Mouse (Mus musculus): Measurements from ENCODE around the gene Klk12. TPM values are rescaled to one million over a fixed set of nuclear protein-coding genes. Genes with fewer than 3 reads are reported as not detected.
A peak's percentile ranks its signal among the peaks of the same experiment; 100 is the strongest.

The Klk12 gene
- not detected for total RNA-seq (2021)

- no peak for DNase-seq (ENCODE audit: low spot score)
- intact Hi-C loops (cut with DNase I): no loop called here
Observed at GRCm38 (mm10) chr7:43768597-43768996, at the start of gene Klk12. TSS of gene Klk12 (plus strand) at chr7:43768897.

- intact Hi-C loops (cut with DNase I): loop anchor here (5.0 kb wide), 1 partner anchor 65 kb away; no protein-coding TSS in a partner anchor
- DNase-seq (ENCODE audit: low spot score): peak; percentile 7
Observed at GRCm38 (mm10) chr7:43747788-43748187, 20.9 kb upstream of the Klk12 start.

- intact Hi-C loops (cut with DNase I): no loop called here
- no peak for DNase-seq (ENCODE audit: low spot score)
Observed at GRCm38 (mm10) chr7:43752806-43753205, 15.9 kb upstream of the Klk12 start.

GRCm38 (mm10) chr7:43766484-43766883 lies 2.2 kb upstream of the Klk12 start:
- intact Hi-C loops (cut with DNase I): no loop called here
- no peak for DNase-seq (ENCODE audit: low spot score)

GRCm38 (mm10) chr7:43769636-43770035 lies 939 bp downstream of the Klk12 start:
- intact Hi-C loops (cut with DNase I): no loop called here
- DNase-seq (ENCODE audit: low spot score): no peak

- intact Hi-C loops (cut with DNase I): no loop called here
- DNase-seq (ENCODE audit: low spot score): no peak
Observed at GRCm38 (mm10) chr7:43770701-43771100, 2.0 kb downstream of the Klk12 start.

GRCm38 (mm10) chr7:43771916-43772315 lies 3.2 kb downstream of the Klk12 start:
- DNase-seq (ENCODE audit: low spot score): no peak
- intact Hi-C loops (cut with DNase I): no loop called here

- no peak for DNase-seq (ENCODE audit: low spot score)
- intact Hi-C loops (cut with DNase I): no loop called here
Observed at GRCm38 (mm10) chr7:43772901-43773300, 4.2 kb downstream of the Klk12 start.

- intact Hi-C loops (cut with DNase I): no loop called here
Observed at GRCm38 (mm10) chr7:43774364-43774763, 5.7 kb downstream of the Klk12 start, which contains the start of gene Klk11. TSS of gene Klk11 (plus strand) at chr7:43774604.

GRCm38 (mm10) chr7:43774802-43775201 lies 6.1 kb downstream of the Klk12 start:
- DNase-seq (ENCODE audit: low spot score): no peak
- intact Hi-C loops (cut with DNase I): no loop called here

More at GRCm38 (mm10) chr7:43774364-43774763, 5.7 kb downstream of the Klk12 start, which contains the start of gene Klk11:
- DNase-seq (ENCODE audit: low spot score): no peak

- DNase-seq (ENCODE audit: low spot score): no peak
- intact Hi-C loops (cut with DNase I): no loop called here
Observed at GRCm38 (mm10) chr7:43775311-43776057, 6.8 kb downstream of the Klk12 start.

- intact Hi-C loops (cut with DNase I): no loop called here
- DNase-seq (ENCODE audit: low spot score): no peak
Observed at GRCm38 (mm10) chr7:43776506-43776905, 7.8 kb downstream of the Klk12 start.

- no peak for DNase-seq (ENCODE audit: low spot score)
Observed at GRCm38 (mm10) chr7:43777423-43777822, 8.7 kb downstream of the Klk12 start.

GRCm38 (mm10) chr7:43778176-43778970 lies 9.7 kb downstream of the Klk12 start:
- DNase-seq (ENCODE audit: low spot score): no peak
- intact Hi-C loops (cut with DNase I): no loop called here

More at GRCm38 (mm10) chr7:43777423-43777822, 8.7 kb downstream of the Klk12 start:
- intact Hi-C loops (cut with DNase I): no loop called here

- intact Hi-C loops (cut with DNase I): loop anchor here (10.0 kb wide), 1 partner anchor 195 kb away; no protein-coding TSS in a partner anchor
- no peak for DNase-seq (ENCODE audit: low spot score)
Observed at GRCm38 (mm10) chr7:43780241-43780640, 11.5 kb downstream of the Klk12 start.

GRCm38 (mm10) chr7:43780746-43781145 lies 12.0 kb downstream of the Klk12 start, which contains the start of gene Klk10:
TSS of gene Klk10 (plus strand) at chr7:43781035.
- DNase-seq (ENCODE audit: low spot score): no peak
- intact Hi-C loops (cut with DNase I): loop anchor here (10.0 kb wide), 1 partner anchor 196 kb away; no protein-coding TSS in a partner anchor

GRCm38 (mm10) chr7:43781541-43781940 lies 12.8 kb downstream of the Klk12 start:
- intact Hi-C loops (cut with DNase I): loop anchor here (10.0 kb wide), 1 partner anchor 197 kb away; no protein-coding TSS in a partner anchor
- no peak for DNase-seq (ENCODE audit: low spot score)

- DNase-seq (ENCODE audit: low spot score): peak; percentile 40
- intact Hi-C loops (cut with DNase I): loop anchor here (2.0 to 10.0 kb wide), 2 partner anchors 100 to 198 kb away; no protein-coding TSS in a partner anchor
Observed at GRCm38 (mm10) chr7:43782275-43783265, 13.9 kb downstream of the Klk12 start.

GRCm38 (mm10) chr7:43785286-43785685 lies 16.6 kb downstream of the Klk12 start:
- intact Hi-C loops (cut with DNase I): loop anchor here (5.0 to 10.0 kb wide), 2 partner anchors 112 to 200 kb away; no protein-coding TSS in a partner anchor
- no peak for DNase-seq (ENCODE audit: low spot score)

Measured in heart, postnatal 25 days (tissue).